Mouse (Mus musculus): ENCODE results near the gene Acrbp. TPM values are rescaled to one million over a fixed set of nuclear protein-coding genes. Genes with fewer than 3 reads are reported as not detected.
A peak's percentile ranks its signal among the peaks of the same experiment; 100 is the strongest.

The Acrbp gene
- total and polyA plus RNA-seq, 2 experiments from 2014 or later: 11.3 to 13.8 TPM

DNA sequence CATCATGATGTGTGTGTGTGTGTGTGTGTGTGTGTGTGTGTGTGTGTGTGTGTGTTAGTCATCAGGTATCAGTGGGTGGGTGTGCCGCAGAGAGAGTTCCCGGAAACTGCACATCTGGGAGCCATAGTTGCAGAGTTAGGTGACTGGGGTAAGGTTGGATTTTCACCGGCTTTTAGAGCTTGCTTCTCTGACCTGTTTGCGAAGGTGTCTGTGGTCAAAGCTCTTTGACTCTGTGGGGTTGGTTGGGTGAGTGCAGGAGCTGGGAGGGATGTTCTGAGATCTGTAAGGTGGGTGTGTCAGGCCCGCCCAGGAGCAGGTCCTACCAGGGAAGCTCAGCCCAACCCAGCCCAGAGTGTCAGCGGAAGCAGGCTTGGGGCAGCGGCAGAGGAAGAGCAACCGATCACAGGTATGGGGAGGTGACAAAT is 18.1 kb downstream of the Acrbp start, which contains the start of gene Lpar5:
Lpar5 (plus strand) TSS at position 350 of the 425 bp plus-strand sequence.
- Histone ChIP-seq H3K4me1 (ENCODE audit: insufficient read depth) (0 out of 2 replicates have a peak, but pooled peaks cover 9% of the 10 kb centered on the region), H3K4me2 (ENCODE audit: low read depth) (no peak within 1 kb of the TSS), H3K9ac (no peak within 1 kb of the TSS), H3K4me3 (ENCODE audit: low read depth, low read length) (no peak within 1 kb of the TSS), H3K27ac (ENCODE audit: low read depth, low read length) (no peak within 1 kb of the TSS), H3K27me3 (ENCODE audit: insufficient read depth, low read length) (no peaks in the 10 kb centered on the region), H3K36me3 (ENCODE audit: insufficient read depth) (no peaks in the 10 kb centered on the region), H3K9me3 (ENCODE audit: low read length) (no peaks in the 10 kb centered on the region)
- DNase-seq: no peak
- TF ChIP-seq CTCF (IDR thresholded peaks at IDR 0.05; ENCODE audit: low read depth): no peak
- 61% methylated on average over 8 of the region's 8 CpGs for WGBS
- ATAC-seq: no peak

- Histone ChIP-seq H3K4me3 (ENCODE audit: low read depth, low read length) (no peak overlapping the region), H3K4me2 (ENCODE audit: low read depth) (no peak overlapping the region), H3K9me3 (ENCODE audit: low read length) (no peaks in the 10 kb centered on the region), H3K9ac (no peak overlapping the region), H3K4me1 (ENCODE audit: insufficient read depth) (0 out of 2 replicates have a peak, but pooled peaks cover 9% of the 10 kb centered on the region), H3K36me3 (ENCODE audit: insufficient read depth) (no peaks in the 10 kb centered on the region), H3K27ac (ENCODE audit: low read depth, low read length) (peak overlapping the region; percentile 82), H3K27me3 (ENCODE audit: insufficient read depth, low read length) (no peaks in the 10 kb centered on the region)
- ATAC-seq (peak; percentile 87), DNase-seq (no peak)
- WGBS: 70% methylated on average over 18 of the region's 18 CpGs
- TF ChIP-seq CTCF (IDR thresholded peaks at IDR 0.05; ENCODE audit: low read depth): no peak
These were observed 21.8 kb downstream of the Acrbp start for GRCm38 (mm10) chr6:125071170-125071895.

- Histone ChIP-seq H3K4me1 (ENCODE audit: insufficient read depth) (0 out of 2 replicates have a peak, but pooled peaks cover 9% of the 10 kb centered on the region), H3K9ac (no peak overlapping the region), H3K27me3 (ENCODE audit: insufficient read depth, low read length) (no peaks in the 10 kb centered on the region), H3K4me3 (ENCODE audit: low read depth, low read length) (no peak overlapping the region), H3K9me3 (ENCODE audit: low read length) (no peaks in the 10 kb centered on the region), H3K27ac (ENCODE audit: low read depth, low read length) (peak overlapping the region; percentile 82), H3K36me3 (ENCODE audit: insufficient read depth) (no peaks in the 10 kb centered on the region), H3K4me2 (ENCODE audit: low read depth) (no peak overlapping the region)
- ATAC-seq (peak; percentile 80), DNase-seq (peak; percentile 90)
- no peak for TF ChIP-seq CTCF (IDR thresholded peaks at IDR 0.05; ENCODE audit: low read depth)
- WGBS: 5% methylated on average over 2 of the region's 2 CpGs
These were observed 22.4 kb downstream of the Acrbp start for GRCm38 (mm10) chr6:125071896-125072279.

DNA sequence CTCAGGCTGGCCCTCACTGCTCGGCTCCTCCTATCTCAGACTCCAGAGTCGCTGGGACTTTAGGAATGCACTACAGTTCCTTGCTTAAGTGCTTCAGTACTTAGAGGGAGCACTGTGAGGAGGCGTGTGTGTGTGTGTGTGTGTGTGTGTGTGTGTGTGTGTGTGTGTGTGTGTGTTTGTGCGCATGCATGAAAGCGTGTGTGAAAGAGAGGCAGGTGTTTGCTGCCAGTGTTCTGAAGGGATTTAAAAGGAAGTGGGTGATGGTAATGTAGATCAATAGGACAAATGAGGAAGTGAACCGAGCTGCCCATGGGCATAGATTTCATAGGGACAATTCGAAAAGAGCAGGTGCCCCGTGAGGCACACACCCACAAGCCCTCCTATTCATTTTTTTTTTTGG is 24.3 kb downstream of the Acrbp start:
- Histone ChIP-seq H3K4me2 (ENCODE audit: low read depth) (no peak overlapping the region), H3K9ac (no peak overlapping the region), H3K27ac (ENCODE audit: low read depth, low read length) (no peak overlapping the region), H3K4me3 (ENCODE audit: low read depth, low read length) (no peak overlapping the region), H3K36me3 (ENCODE audit: insufficient read depth) (no peaks in the 10 kb centered on the region), H3K27me3 (ENCODE audit: insufficient read depth, low read length) (no peaks in the 10 kb centered on the region), H3K9me3 (ENCODE audit: low read length) (no peaks in the 10 kb centered on the region), H3K4me1 (ENCODE audit: insufficient read depth) (0 out of 2 replicates have a peak, but pooled peaks cover 9% of the 10 kb centered on the region)
- DNase-seq: no peak
- WGBS: 59% methylated on average over 8 of the region's 8 CpGs
- no peak for ATAC-seq
- no peak for TF ChIP-seq CTCF (IDR thresholded peaks at IDR 0.05; ENCODE audit: low read depth)

DNA sequence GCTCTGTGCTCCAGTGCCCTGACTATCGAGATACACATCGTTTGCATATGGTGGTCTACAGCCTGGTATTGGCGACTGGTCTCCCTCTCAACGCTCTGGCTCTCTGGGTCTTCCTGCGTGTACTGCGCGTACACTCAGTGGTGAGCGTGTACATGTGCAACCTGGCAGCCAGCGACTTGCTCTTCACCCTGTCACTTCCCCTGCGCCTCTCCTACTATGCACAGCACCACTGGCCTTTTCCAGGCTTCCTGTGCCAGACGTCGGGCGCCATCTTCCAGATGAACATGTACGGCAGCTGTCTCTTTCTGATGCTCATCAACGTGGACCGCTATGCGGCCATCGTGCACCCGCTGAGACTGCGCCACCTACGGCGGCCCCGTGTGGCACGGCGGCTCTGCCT is 31.9 kb downstream of the Acrbp start:
- no peaks in the 10 kb centered on the region for H3K9me3 ChIP-seq (ENCODE audit: low read length)
- peaks cover 8% of the 10 kb centered on the region; the same call in 1 of the 2 replicates for H3K4me1 ChIP-seq (ENCODE audit: insufficient read depth)
- TF ChIP-seq CTCF (IDR thresholded peaks at IDR 0.05; ENCODE audit: low read depth): no peak
- peak overlapping the region; percentile 85 for H3K27ac ChIP-seq (ENCODE audit: low read depth, low read length)
- H3K4me2 ChIP-seq (ENCODE audit: low read depth): peak overlapping the region; percentile 76
- ATAC-seq (no peak), DNase-seq (no peak)
- 17% methylated on average over 25 of the region's 25 CpGs for WGBS
- peak overlapping the region; percentile 71 for H3K9ac ChIP-seq
- H3K4me3 ChIP-seq (ENCODE audit: low read depth, low read length): peak overlapping the region; percentile 40
- H3K36me3 ChIP-seq (ENCODE audit: insufficient read depth): no peaks in the 10 kb centered on the region
- no peaks in the 10 kb centered on the region for H3K27me3 ChIP-seq (ENCODE audit: insufficient read depth, low read length)

GRCm38 (mm10) chr6:125081797-125082560 is 32.5 kb downstream of the Acrbp start:
- Histone ChIP-seq H3K4me3 (ENCODE audit: low read depth, low read length) (peak overlapping the region; percentile 40), H3K36me3 (ENCODE audit: insufficient read depth) (no peaks in the 10 kb centered on the region), H3K27me3 (ENCODE audit: insufficient read depth, low read length) (no peaks in the 10 kb centered on the region), H3K4me1 (ENCODE audit: insufficient read depth) (peaks cover 8% of the 10 kb centered on the region; the same call in 1 of the 2 replicates), H3K9me3 (ENCODE audit: low read length) (no peaks in the 10 kb centered on the region), H3K27ac (ENCODE audit: low read depth, low read length) (peak overlapping the region; percentile 85), H3K4me2 (ENCODE audit: low read depth) (peak overlapping the region; percentile 76), H3K9ac (peak overlapping the region; percentile 71)
- 23% methylated on average over 45 of the region's 45 CpGs for WGBS
- DNase-seq (peak; percentile 96), ATAC-seq (peak; percentile 95)
- peak; percentile 92 for TF ChIP-seq CTCF (IDR thresholded peaks at IDR 0.05; ENCODE audit: low read depth)

All from forebrain, postnatal 0 days (tissue).